Mouse (Mus musculus): ENCODE results near the gene Tmem138.
"Not testable (repeated sequence)": the region's sequence is repeated elsewhere in the genome, so short reads cannot be mapped to it uniquely, and the experiment has no call there.

Gene Tmem138

DNA sequence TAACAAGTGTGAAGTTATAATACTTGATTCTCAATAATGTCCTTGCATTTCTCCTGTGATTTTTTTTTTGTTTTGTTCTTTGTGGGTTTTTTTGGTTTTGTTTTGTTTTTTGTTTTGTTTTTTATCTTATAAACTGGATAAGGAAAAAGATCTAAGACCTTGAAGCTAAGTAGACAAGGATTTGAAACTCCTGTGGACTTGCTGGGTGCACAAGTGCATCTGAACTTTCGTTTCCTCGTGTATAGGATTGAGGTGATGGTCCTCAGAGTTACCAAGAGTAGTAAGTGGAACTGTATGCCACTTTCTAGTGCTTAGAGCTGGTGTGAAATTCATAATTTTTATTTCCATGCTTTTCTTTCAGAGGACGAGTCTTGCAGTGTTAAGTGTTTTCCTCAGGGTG is 2.9 kb upstream of the Tmem138 start:
- no peak for DNase-seq (ENCODE audit: low spot score in 2 of 2)

DNA sequence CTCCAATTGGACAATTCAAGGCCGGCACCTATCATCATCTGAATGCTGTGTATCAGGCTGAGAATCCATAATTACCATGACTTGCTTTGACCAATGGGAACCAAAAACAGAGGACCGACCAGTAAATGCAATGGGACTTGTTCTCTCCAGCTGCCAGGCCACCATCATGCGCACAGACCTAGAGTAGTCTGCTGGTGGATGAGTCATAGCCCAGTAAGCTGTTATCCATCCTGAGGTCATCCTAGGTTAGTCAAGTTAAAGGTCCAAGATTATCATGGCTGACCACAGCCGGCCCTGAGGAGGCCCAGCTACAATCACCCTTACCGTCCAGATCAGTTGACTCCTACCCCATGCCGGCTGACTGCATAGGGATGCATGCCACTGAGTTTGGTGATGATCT is 7.5 kb downstream of the Tmem138 start:
- DNase-seq (ENCODE audit: low spot score in 2 of 2) = no peak

DNA sequence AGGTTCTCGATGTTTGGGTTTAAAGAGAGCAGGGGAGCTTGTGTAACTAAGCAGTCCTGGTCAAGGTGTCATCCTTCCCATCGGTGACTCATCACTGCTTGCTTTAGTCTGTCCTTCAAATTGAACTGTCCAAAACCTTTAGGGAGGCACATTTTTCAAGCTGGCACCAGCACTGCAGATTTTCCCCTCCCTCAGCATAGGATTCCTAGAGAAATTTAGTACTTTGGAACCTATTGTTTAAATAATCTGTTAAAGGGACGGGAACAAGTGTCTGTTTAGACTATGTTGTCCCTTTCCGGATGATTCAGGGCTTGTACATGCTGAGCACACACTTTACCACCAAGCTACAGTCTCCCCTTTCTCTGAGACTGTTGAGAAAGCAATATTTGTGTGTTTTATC is 11.9 kb downstream of the Tmem138 start:
- DNase-seq (ENCODE audit: low spot score in 2 of 2) = no peak

DNA sequence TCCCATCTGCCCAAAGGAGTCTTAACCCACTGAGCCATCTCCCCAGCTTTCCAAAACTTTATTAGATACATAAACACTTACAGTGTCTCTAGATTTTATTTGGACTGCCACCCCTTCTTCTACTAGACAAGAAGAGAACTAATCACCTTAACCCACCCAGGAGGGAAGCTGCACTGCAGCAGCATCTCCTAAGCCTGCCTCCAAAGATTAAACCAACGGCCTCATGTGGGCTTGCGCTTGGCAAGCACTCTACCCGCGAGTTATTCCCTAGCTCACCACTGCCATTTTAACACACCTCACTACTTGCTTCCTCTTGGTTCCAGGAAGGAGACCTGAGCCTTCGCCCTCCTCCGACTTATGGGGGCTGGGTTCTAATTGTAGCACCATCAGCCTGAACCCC is 12.9 kb downstream of the Tmem138 start:
- DNase-seq (ENCODE audit: low spot score in 2 of 2) = no peak

DNA sequence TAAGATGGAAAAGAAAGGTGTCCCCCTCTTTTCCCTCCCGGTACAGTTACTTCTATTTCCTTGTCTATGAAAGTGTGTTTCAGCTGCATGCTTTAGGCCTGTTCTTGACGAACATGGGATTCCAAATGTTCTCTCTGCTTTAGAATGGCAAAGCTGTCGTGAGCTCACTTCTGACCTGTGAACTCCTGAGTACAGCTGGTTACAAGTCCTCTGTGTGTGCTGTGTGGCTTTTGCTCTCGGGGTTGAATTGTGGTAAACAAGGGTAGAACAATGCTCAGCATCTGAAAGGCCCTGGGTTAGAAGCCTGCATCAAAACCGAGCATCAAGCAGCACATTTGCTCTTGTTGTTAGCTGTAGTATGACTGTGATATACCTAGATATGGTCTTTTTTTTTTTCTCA is 14.8 kb downstream of the Tmem138 start:
- DNase-seq (ENCODE audit: low spot score in 2 of 2) = no peak

DNA sequence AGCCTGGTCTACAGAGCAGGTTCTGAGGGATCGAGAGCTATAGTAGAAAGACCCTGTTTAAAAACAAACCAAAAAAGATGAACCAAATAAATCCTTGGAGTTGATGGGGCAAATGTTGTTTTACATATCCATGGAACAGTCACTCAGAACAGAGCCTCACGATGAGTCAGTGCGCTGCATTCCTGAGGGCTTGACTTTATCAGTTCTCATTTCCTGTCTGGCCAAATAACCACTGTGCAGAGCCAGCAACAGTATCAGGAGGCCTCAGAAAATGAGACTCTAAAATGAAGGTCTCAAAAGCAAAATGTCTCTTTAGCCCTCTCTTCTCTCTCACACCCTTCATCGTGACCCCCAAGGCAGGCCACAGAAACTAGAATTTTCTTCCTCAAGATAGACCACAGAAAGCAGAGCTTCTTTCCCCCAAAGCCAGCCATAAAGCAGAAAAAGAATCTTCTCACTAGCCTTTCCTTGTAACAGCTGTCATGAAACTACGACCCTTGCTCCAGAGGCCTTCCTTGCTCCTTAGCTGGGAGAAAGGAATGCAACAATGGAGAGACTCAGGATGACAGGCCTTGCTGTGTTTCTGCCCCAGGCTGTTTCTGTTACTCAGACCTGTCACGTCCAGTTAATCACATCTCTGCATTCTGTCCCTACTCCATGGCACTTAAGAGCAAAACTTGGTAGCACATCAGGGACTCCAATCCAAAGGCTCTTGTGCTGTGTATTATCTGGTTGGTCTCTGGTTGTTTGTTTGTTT is 15.4 kb downstream of the Tmem138 start:
- DNase-seq (ENCODE audit: low spot score in 2 of 2) = no peak

DNA sequence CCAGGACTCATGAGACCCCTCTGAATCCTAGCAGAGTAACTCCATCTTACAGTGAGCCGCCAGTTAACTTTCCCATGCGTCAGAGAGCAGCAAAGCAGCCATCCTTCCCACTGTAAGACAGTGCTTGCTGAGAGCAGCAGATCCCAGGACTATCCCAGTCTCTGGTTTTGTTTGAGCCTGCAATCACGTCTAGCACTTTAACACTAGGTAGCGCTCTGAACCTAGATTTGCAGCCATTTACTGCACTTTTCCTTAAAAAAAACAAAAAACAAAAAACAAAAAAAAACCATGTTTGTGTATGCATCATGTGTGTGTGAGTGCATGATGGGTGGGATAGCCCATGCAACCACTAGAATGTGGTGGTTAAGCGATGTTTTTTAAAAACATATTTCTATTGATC is 17.1 kb downstream of the Tmem138 start:
- DNase-seq (ENCODE audit: low spot score in 2 of 2) = no peak

DNA sequence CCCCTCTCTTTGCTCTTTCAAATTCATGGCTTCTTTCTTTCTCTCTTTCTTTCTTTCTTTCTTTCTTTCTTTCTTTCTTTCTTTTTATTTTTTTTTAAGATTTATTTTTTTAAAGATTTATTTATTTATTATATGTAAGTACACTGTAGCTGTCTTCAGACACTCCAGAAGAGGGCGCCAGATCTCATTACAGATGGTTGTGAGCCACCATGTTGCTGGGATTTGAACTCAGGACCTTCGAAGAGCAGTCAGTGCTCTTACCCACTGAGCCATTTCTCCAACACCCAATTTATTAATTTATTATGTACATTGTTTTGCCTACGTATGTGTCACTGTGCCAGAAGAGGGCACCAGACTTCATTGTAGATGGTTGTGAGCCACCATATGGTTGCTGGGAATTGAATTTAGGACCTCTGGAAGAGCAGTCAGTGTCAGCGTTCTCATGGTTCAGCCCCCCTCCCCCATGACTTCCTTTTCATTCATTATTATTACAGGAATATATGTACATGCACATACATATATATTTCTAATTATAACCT is 19.3 kb downstream of the Tmem138 start:
- not testable (repeated sequence) for DNase-seq (ENCODE audit: low spot score in 2 of 2)

DNA sequence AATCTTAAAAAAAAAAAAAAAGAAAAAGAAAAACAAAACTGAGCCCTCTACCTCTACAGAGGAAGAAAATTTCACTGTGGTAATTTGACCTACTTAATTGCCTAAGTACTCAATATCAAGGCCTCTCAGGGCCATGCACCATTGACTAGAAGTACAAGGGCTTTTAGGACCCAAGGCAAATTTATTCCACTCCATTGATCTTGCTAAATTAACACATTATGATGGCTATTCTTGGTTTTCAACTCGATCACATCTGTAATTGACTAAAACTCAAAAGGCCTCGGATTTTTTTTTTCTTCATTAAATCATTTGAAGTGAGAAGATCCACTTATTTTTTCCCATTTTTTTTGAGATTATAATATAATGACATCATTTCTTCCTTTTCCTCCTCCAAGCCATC is 19.7 kb downstream of the Tmem138 start:
- no peak for DNase-seq (ENCODE audit: low spot score in 2 of 2)

DNA sequence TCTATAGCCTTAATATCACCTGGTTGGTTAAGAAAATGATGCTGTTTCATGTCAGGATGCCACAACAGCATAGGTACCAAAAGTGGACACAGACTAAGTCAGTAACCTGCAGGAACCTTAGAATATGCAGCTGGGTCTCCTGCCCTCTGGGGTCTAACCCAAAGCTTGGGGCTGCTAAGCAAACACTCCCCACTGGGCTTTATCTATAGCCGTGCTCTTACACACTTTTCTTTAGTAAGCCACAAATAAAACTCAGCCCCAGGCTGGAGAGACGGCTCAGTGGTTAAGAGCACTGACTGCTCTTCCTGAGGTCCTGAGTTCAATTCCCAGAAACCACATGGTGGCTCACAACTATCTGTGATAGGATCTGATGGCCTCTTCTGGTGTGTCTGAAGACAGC is 20.2 kb downstream of the Tmem138 start:
- DNase-seq (ENCODE audit: low spot score in 2 of 2) = no peak

DNA sequence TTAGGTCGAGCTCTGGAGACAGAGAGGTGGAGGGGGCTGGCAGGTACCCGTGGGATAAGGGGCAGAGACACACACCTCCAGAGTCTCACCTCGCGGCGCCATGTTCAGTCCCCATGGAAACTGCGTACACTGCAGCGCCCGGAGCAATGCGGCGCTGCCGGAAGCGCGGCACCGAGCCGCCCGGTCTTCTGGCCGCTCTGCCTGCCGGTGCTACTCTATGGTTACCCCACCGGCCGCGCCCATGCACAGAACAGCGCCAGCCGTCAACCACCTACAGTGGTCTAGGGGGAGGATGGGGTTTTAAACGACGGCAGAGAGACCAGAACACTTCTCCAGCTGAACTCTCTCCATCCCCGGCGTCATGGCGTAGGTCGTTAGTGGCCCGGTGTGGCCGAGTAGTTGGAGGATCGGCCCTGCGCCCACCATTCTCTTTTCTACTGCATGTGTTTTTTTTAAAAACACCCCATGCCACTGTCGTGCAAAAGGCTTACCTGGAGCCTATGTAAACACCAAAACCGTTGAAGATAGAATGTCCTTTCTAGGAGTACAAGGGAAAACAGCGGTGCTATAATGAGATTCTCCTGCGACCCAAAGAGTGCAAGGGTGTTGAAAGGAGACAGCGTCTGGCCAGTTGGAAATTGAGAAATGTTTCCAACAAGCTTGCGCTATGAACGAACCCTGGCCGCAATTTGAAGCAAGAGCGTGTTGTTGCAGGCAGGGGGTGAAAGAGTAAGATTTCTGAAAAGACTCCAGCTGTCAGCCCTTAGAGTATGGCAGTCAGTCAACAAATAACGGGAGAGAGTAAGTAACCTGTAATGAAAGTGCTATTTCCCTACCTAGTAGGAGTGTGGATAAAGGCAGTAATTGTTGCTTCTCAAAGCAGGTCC is 21.3 kb downstream of the Tmem138 start, which contains the start of gene Tmem216:
Gene Tmem216, minus strand, starts transcription at position 615 of the 887 bp plus-strand sequence.
- DNase-seq (ENCODE audit: low spot score in 2 of 2) = peak; percentile 70 to 81

DNA sequence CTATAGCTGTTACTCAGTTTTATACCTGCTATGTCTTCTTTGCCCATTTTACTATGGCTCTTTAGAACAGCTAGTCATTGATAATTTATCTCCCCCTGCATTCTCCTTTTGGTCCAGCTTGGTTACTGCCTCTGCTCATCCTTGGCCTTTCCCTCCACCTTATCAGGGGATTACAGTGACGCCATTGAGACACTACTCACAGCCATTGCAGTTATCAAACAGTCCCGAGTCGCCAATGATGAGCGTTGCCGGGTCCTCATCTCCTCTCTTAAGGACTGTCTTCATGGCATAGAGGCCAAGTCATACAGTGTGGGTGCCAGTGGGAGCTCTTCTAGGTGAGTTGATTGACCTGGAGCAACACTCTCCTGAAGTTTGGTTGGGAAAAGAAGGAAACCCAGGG is 37.7 kb downstream of the Tmem138 start:
- DNase-seq (ENCODE audit: low spot score in 2 of 2) = no peak

DNA sequence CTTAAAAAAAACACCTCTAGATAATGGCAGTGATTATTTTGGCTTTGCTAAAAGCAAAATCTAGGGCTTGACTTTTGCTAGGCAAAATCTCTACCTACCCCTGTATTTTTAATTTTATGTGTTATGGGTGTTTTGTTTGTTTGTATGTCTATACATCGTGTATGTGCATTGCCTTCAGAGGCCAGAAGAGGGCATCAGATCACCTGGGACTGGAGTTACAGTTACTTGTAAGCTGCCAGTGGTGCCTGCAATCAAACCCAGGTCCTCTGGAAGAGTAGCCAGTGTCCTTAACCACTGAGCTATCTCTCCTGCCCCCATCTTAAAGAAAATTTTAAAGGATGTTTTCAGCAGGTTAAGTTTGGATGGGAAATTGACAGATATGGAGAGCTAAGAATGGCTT is 47.1 kb downstream of the Tmem138 start:
- DNase-seq (ENCODE audit: low spot score in 2 of 2) = no peak

DNA sequence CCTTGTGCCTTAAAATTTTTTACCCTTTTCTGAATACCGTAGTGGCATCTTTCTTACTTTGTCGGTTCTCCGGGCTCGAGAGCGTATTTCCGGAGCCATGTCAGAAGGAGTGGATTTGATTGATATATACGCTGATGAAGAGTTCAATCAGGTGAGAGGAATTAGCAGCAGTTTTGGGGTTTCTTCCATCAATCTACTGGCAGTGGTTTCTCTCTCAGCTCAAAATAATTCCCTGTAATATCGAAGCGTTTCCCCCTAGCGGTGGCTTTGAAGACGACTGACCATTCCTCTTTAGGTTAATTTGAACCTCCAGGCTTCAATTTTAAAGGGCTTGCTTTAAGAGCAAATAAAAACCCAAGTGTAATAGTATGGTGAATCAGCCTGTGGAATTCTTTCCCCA is 51.3 kb downstream of the Tmem138 start, which contains the start of gene Sdhaf2:
Gene Sdhaf2, minus strand, starts transcription at position 233 of the 400 bp plus-strand sequence.
- peak; percentile 52 to 59 for DNase-seq (ENCODE audit: low spot score in 2 of 2)

DNA sequence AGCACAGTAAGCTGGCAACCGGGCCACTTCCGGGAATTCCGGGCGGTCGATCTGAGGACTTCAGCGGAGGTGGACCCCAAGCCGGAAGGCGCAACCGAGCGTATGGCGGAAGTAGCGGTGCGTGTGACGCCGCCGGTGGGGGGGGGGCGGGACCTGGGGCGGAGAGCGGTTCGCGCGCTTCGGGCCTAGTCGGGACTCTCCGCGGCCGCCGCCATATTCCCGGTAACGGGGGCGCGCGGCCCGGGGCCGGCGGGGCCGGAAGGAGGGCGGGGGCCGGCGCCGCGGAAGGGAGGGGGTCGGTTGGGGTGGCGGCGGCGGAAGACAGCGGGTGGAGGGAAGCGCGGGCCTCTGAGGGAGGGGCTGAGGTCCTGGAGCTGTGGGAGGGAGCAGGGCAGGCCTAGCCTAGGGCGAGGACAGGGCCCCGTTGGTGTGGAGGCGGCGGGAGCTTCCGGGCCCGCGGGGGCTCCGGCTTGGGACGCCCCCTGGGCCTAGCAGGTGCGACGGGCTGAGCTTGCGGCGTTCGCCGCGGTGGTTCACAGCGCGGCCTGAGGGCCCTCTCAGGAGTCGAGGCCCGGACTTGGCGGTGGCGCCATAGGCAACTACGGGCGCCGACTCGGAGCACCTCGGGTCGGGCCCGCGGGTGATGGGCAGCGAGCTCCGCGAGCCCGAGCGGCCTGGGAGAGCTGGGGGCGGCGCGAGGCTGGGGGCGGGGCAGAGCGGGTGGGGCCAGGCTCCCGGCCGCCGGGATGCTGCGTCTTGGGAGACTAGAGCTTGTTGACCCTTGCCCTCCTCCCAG is 51.9 kb downstream of the Tmem138 start, which contains the start of gene Cpsf7:
Gene Cpsf7, plus strand, starts transcription at position 161 of the 796 bp plus-strand sequence.
- peak; percentile 82 to 86 for DNase-seq (ENCODE audit: low spot score in 2 of 2)

DNA sequence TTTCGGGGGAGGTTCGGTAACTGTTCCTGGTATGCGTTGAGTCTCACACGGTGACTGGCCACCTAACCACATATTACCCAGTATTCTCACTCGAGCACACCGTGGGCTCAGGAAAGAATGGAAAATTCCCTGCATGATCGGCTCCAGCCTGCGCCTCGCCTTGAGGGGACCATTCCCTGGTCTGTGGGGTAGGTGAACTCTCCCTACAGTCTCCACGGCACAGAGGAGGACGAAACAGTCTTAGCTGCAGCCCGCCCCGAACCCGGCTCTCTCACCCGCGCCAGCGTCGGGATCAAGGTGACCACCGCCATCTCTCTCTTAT is 52.4 kb downstream of the Tmem138 start:
- DNase-seq (ENCODE audit: low spot score in 2 of 2) = no peak

DNA sequence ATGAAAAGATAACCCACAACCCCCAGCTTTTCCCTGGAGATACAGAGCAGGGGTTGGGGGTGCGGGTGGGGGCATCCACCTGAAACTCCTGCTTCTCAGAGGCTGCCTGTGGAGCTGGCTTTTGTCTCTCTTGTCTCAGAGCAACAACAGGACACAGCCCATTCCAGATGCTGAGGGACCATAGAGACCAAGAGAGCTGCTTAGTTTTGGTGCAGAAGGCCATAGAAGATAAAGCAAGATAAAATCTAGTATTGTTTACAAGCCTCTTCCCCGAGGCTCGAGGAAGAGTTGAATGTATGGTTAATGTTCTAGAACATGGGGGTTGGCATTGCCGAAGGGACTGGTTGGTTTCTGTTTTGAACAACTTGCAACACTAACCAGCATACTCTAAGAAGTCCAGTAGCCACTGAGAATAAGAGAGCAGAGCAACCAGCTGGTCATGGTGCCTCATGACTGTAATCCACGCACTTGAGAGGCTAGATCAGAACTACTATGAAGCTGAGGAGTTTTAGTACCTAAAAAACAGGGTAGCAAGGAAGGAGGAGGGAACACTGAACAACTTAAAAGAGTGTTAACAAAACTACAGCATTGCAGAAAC is 53.6 kb downstream of the Tmem138 start:
- DNase-seq (ENCODE audit: low spot score in 2 of 2) = no peak

DNA sequence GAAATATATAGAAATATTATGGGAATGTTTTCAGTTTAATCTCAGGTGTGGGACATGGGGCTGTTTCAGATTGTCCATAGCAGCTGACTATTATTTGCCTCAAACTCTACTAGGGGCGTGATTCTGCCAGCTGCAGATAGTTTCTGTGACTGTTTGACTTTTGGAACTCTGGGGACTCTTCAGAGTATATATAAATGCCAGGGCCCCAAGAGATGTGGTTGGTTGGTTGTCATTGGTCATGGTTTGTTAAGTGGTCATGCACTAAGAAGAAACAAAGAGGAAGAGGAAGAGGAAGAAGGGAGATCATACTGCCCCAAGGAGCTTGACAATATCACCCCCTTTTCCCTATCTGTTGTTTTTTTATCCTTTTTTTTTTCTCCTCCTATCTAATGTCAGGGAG is 55.2 kb downstream of the Tmem138 start:
- no peak for DNase-seq (ENCODE audit: low spot score in 2 of 2)
